8 mouse cellular contexts compared by ENCODE assay signal in the genomic region with DNA sequence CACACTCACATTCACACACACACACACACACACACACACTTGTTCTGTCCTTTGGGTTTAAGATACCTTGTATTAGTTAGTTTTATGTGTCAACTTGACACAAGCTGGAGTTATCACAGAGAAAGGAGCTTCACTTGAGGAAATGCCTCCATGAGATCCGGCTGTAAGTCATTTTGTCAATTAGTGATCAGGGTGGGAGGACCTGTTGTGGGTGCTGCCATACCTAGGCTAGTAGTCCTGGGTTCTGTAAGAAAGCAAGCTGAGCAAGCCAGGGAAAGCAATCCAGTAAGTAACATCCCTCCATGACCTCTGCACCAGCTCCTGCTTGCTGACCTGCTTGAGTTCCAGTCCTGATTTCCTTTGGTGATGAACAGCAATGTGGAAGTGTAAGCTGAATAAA. TPM values are rescaled to one million over a fixed set of nuclear protein-coding genes. Genes with fewer than 3 reads are reported as not detected.
DNase-seq lines count a peak whose midpoint lies in the region; ATAC-seq and TF ChIP-seq lines count a peak whose summit lies in the region.
"Not testable (repeated sequence)": the region's sequence is repeated elsewhere in the genome, so short reads cannot be mapped to it uniquely, and the experiment has no call there.

No protein-coding gene starts in this region.

- not testable (repeated sequence) for TF ChIP-seq CTCF in hindbrain, postnatal 0 days (IDR thresholded peaks at IDR 0.05; ENCODE audit: low read depth); lung, embryonic 14.5 days (IDR thresholded peaks at IDR 0.05; ENCODE audit: low read depth); midbrain, postnatal 0 days (IDR thresholded peaks at IDR 0.05); testis, adult 2 months (IDR thresholded peaks at IDR 0.05; ENCODE audit: control insufficient read depth, insufficient read depth, insufficient replicate concordance, low read depth, low read length)

- 70% methylated on average over 1 of the region's 1 CpGs for WGBS in forebrain, embryonic 10.5 days
- 56% methylated on average over 1 of the region's 1 CpGs for WGBS in heart, embryonic 12.5 days
- WGBS in hindbrain, postnatal 0 days = 65% methylated on average over 1 of the region's 1 CpGs
- WGBS in limb, embryonic 10.5 days = 62% methylated on average over 1 of the region's 1 CpGs
- WGBS in lung, embryonic 14.5 days = 63% methylated on average over 1 of the region's 1 CpGs
- WGBS in midbrain, postnatal 0 days = 77% methylated on average over 1 of the region's 1 CpGs

- not testable (repeated sequence) for ATAC-seq in heart, embryonic 12.5 days (ENCODE audit: insufficient number of reproducible peaks, low FRiP score); hindbrain, postnatal 0 days; lung, embryonic 14.5 days (ENCODE audit: insufficient read depth); midbrain, postnatal 0 days (ENCODE audit: low FRiP score)

- not testable (repeated sequence) for H3K9me3 ChIP-seq in forebrain, embryonic 10.5 days; heart, embryonic 12.5 days (replicated peaks); hindbrain, postnatal 0 days (ENCODE audit: low read length); limb, embryonic 10.5 days (replicated peaks); lung, embryonic 14.5 days (ENCODE audit: low read depth, low read length); midbrain, postnatal 0 days (ENCODE audit: low read length)

- H3K4me3 ChIP-seq in brown adipose tissue, adult 24 weeks (ENCODE audit: insufficient read depth, low read depth, low read length) = peak overlapping the region; percentile 18; the same call in 1 of the 2 replicates
- peak overlapping the region; percentile 69 for H3K4me3 ChIP-seq in forebrain, embryonic 10.5 days
- H3K4me3 ChIP-seq in heart, embryonic 12.5 days = peak overlapping the region; percentile 32; the same call in 1 of the 2 replicates
- peak overlapping the region; percentile 32 for H3K4me3 ChIP-seq in hindbrain, postnatal 0 days (ENCODE audit: low read length)
- H3K4me3 ChIP-seq in limb, embryonic 10.5 days = peak overlapping the region; percentile 68
- H3K4me3 ChIP-seq in lung, embryonic 14.5 days (ENCODE audit: low read depth, low read length) = peak overlapping the region; percentile 24; the same call in 1 of the 2 replicates
- peak overlapping the region; percentile 26; the same call in 1 of the 2 replicates for H3K4me3 ChIP-seq in midbrain, postnatal 0 days (ENCODE audit: low read depth, low read length)
- peak overlapping the region; percentile 85; the same call in 1 of the 2 replicates for H3K4me3 ChIP-seq in testis, adult 2 months (ENCODE audit: control insufficient read depth, low read depth, low read length)

- DNase-seq in forebrain, embryonic 10.5 days (ENCODE audit: extremely low spot score, low spot score); hindbrain, postnatal 0 days (ENCODE audit: low spot score); limb, embryonic 10.5 days (ENCODE audit: low spot score); lung, embryonic 14.5 days; midbrain, postnatal 0 days (ENCODE audit: low spot score): not testable (repeated sequence)

- H3K4me2 ChIP-seq in heart, embryonic 12.5 days = peak overlapping the region; percentile 58
- H3K4me2 ChIP-seq in hindbrain, postnatal 0 days (ENCODE audit: low read depth, low read length) = peak overlapping the region; percentile 57
- peak overlapping the region; percentile 63 for H3K4me2 ChIP-seq in lung, embryonic 14.5 days
- H3K4me2 ChIP-seq in midbrain, postnatal 0 days (ENCODE audit: low read depth, low read length, poor library complexity, severe bottlenecking) = peak overlapping the region; percentile 40

- TF ChIP-seq POLR2A in testis, adult 2 months (IDR thresholded peaks at IDR 0.05; ENCODE audit: control insufficient read depth, low read depth, low read length) = not testable (repeated sequence)

- peak overlapping the region; percentile 3; the same call in 1 of the 2 replicates for H3K27ac ChIP-seq in brown adipose tissue, adult 24 weeks (replicated peaks; ENCODE audit: low read depth, low read length)
- H3K27ac ChIP-seq in forebrain, embryonic 10.5 days = peak overlapping the region; percentile 63; the same call in 1 of the 2 replicates
- H3K27ac ChIP-seq in heart, embryonic 12.5 days (ENCODE audit: poor library complexity, severe bottlenecking); midbrain, postnatal 0 days (ENCODE audit: low read depth, low read length): not testable (repeated sequence)
- H3K27ac ChIP-seq in hindbrain, postnatal 0 days = peak overlapping the region; percentile 52
- H3K27ac ChIP-seq in limb, embryonic 10.5 days = peak overlapping the region; percentile 51; the same call in 1 of the 2 replicates
- H3K27ac ChIP-seq in lung, embryonic 14.5 days (ENCODE audit: low read depth) = peak overlapping the region; percentile 56; the same call in 1 of the 2 replicates
- peak overlapping the region; percentile 76 for H3K27ac ChIP-seq in testis, adult 2 months (ENCODE audit: control insufficient read depth, insufficient read depth, low read depth, low read length)

- not testable (repeated sequence) for H3K4me1 ChIP-seq in brown adipose tissue, adult 24 weeks (ENCODE audit: control insufficient read depth, insufficient read depth, insufficient read length, low read length); heart, embryonic 12.5 days (replicated peaks); hindbrain, postnatal 0 days (ENCODE audit: insufficient read depth, low read length); lung, embryonic 14.5 days (ENCODE audit: insufficient read depth); midbrain, postnatal 0 days (ENCODE audit: insufficient read depth, low read length); testis, adult 2 months (ENCODE audit: control insufficient read depth, insufficient read depth, low read length)
- peaks cover 25% of the 10 kb centered on the region for H3K4me1 ChIP-seq in forebrain, embryonic 10.5 days
- H3K4me1 ChIP-seq in limb, embryonic 10.5 days = peaks cover 22% of the 10 kb centered on the region

- H3K27me3 ChIP-seq in forebrain, embryonic 10.5 days (ENCODE audit: poor library complexity, severe bottlenecking); heart, embryonic 12.5 days (replicated peaks); hindbrain, postnatal 0 days (ENCODE audit: insufficient read depth, low read length); limb, embryonic 10.5 days (ENCODE audit: low read depth, poor library complexity, severe bottlenecking); lung, embryonic 14.5 days (ENCODE audit: insufficient read depth, low read length); midbrain, postnatal 0 days (ENCODE audit: insufficient read depth, low read length); testis, adult 2 months (ENCODE audit: control insufficient read depth, insufficient read depth, low read length): not testable (repeated sequence)

- peaks cover 20% of the 10 kb centered on the region for H3K36me3 ChIP-seq in forebrain, embryonic 10.5 days (replicated peaks)
- not testable (repeated sequence) for H3K36me3 ChIP-seq in heart, embryonic 12.5 days; hindbrain, postnatal 0 days (ENCODE audit: insufficient read depth, low read length); limb, embryonic 10.5 days; lung, embryonic 14.5 days (ENCODE audit: insufficient read depth); midbrain, postnatal 0 days (ENCODE audit: insufficient read depth, low read length); testis, adult 2 months (ENCODE audit: control insufficient read depth, insufficient read depth, low read length)

- not testable (repeated sequence) for H3K9ac ChIP-seq in heart, embryonic 12.5 days; hindbrain, postnatal 0 days (replicated peaks; ENCODE audit: low read length); lung, embryonic 14.5 days; midbrain, postnatal 0 days (replicated peaks; ENCODE audit: low read length, poor library complexity, severe bottlenecking)

RNA-seq across cellular contexts. Expression of a gene that starts 0.9 kb away (rescaled TPM):
- 15.6 and 17.2 TPM in 2 replicates for polyA plus RNA-seq in brown adipose tissue, adult 24 weeks (2012; ENCODE audit: insufficient read depth, insufficient read length, missing spikeins)
- polyA plus RNA-seq in forebrain, embryonic 10.5 days (2016; fragmentation: Nextera tagmentation; extraction: Ambion mirVana) = 21.3 and 22.7 TPM in 2 replicates
- 12.2 and 13.6 TPM in 2 replicates for polyA plus RNA-seq in heart, embryonic 12.5 days (2016; fragmentation: Nextera tagmentation; extraction: Ambion mirVana)
- 45.3 and 46.9 TPM in 2 replicates for total RNA-seq in hindbrain, postnatal 0 days (2014; rRNA removed)
- polyA plus RNA-seq in hindbrain, postnatal 0 days (2015; fragmentation: Nextera tagmentation; extraction: Ambion mirVana) = 27.9 and 30.8 TPM in 2 replicates
- polyA plus RNA-seq in limb, embryonic 10.5 days (2016; fragmentation: Nextera tagmentation; extraction: Ambion mirVana) = 17.6 and 20.8 TPM in 2 replicates
- polyA plus RNA-seq in lung, embryonic 14.5 days (2014; fragmentation: Nextera tagmentation; extraction: Ambion mirVana) = 19.3 and 19.8 TPM in 2 replicates
- total RNA-seq in midbrain, postnatal 0 days (2014; rRNA removed) = 59.3 and 66.5 TPM in 2 replicates
- 25.9 and 26.1 TPM in 2 replicates for polyA plus RNA-seq in midbrain, postnatal 0 days (2015; fragmentation: Nextera tagmentation; extraction: Ambion mirVana)
- polyA plus RNA-seq in testis, adult 2 months (2012; rRNA removed) = 54.0 and 54.4 TPM in 2 replicates

RNA-seq across cellular contexts. Expression of a gene that starts 34.5 kb away (rescaled TPM):
- polyA plus RNA-seq in brown adipose tissue, adult 24 weeks (2012; ENCODE audit: insufficient read depth, insufficient read length, missing spikeins) = 28.2 and 48.0 TPM in 2 replicates
- 69.9 and 74.9 TPM in 2 replicates for polyA plus RNA-seq in forebrain, embryonic 10.5 days (2016; fragmentation: Nextera tagmentation; extraction: Ambion mirVana)
- polyA plus RNA-seq in heart, embryonic 12.5 days (2016; fragmentation: Nextera tagmentation; extraction: Ambion mirVana) = 53.2 and 56.0 TPM in 2 replicates
- 78.9 and 91.2 TPM in 2 replicates for total RNA-seq in hindbrain, postnatal 0 days (2014; rRNA removed)
- 55.2 and 57.8 TPM in 2 replicates for polyA plus RNA-seq in hindbrain, postnatal 0 days (2015; fragmentation: Nextera tagmentation; extraction: Ambion mirVana)
- 59.7 and 69.6 TPM in 2 replicates for polyA plus RNA-seq in limb, embryonic 10.5 days (2016; fragmentation: Nextera tagmentation; extraction: Ambion mirVana)
- polyA plus RNA-seq in lung, embryonic 14.5 days (2014; fragmentation: Nextera tagmentation; extraction: Ambion mirVana) = 71.6 and 77.8 TPM in 2 replicates
- 107 and 123 TPM in 2 replicates for total RNA-seq in midbrain, postnatal 0 days (2014; rRNA removed)
- 47.0 and 53.8 TPM in 2 replicates for polyA plus RNA-seq in midbrain, postnatal 0 days (2015; fragmentation: Nextera tagmentation; extraction: Ambion mirVana)
- polyA plus RNA-seq in testis, adult 2 months (2012; rRNA removed) = 10.3 and 12.6 TPM in 2 replicates

RNA-seq across cellular contexts. Expression of a gene that starts 37.6 kb away (rescaled TPM):
- polyA plus RNA-seq in brown adipose tissue, adult 24 weeks (2012; ENCODE audit: insufficient read depth, insufficient read length, missing spikeins) = 15.3 and 26.6 TPM in 2 replicates
- 20.8 and 23.0 TPM in 2 replicates for polyA plus RNA-seq in forebrain, embryonic 10.5 days (2016; fragmentation: Nextera tagmentation; extraction: Ambion mirVana)
- polyA plus RNA-seq in heart, embryonic 12.5 days (2016; fragmentation: Nextera tagmentation; extraction: Ambion mirVana) = 51.6 and 54.1 TPM in 2 replicates
- total RNA-seq in hindbrain, postnatal 0 days (2014; rRNA removed) = 58.1 and 70.0 TPM in 2 replicates
- 92.0 and 103 TPM in 2 replicates for polyA plus RNA-seq in hindbrain, postnatal 0 days (2015; fragmentation: Nextera tagmentation; extraction: Ambion mirVana)
- polyA plus RNA-seq in limb, embryonic 10.5 days (2016; fragmentation: Nextera tagmentation; extraction: Ambion mirVana) = 16.9 and 23.6 TPM in 2 replicates
- polyA plus RNA-seq in lung, embryonic 14.5 days (2014; fragmentation: Nextera tagmentation; extraction: Ambion mirVana) = 46.1 and 49.3 TPM in 2 replicates
- total RNA-seq in midbrain, postnatal 0 days (2014; rRNA removed) = 58.1 and 60.6 TPM in 2 replicates
- 94.7 and 104 TPM in 2 replicates for polyA plus RNA-seq in midbrain, postnatal 0 days (2015; fragmentation: Nextera tagmentation; extraction: Ambion mirVana)
- 56.2 and 57.9 TPM in 2 replicates for polyA plus RNA-seq in testis, adult 2 months (2012; rRNA removed)

RNA-seq across cellular contexts. Expression of a gene that starts 56.8 kb away (rescaled TPM):
- polyA plus RNA-seq in brown adipose tissue, adult 24 weeks (2012; ENCODE audit: insufficient read depth, insufficient read length, missing spikeins) = 41.1 and 53.2 TPM in 2 replicates
- polyA plus RNA-seq in forebrain, embryonic 10.5 days (2016; fragmentation: Nextera tagmentation; extraction: Ambion mirVana) = 80.7 and 85.0 TPM in 2 replicates
- 67.7 and 76.3 TPM in 2 replicates for polyA plus RNA-seq in heart, embryonic 12.5 days (2016; fragmentation: Nextera tagmentation; extraction: Ambion mirVana)
- total RNA-seq in hindbrain, postnatal 0 days (2014; rRNA removed) = 44.5 and 56.6 TPM in 2 replicates
- polyA plus RNA-seq in hindbrain, postnatal 0 days (2015; fragmentation: Nextera tagmentation; extraction: Ambion mirVana) = 78.3 and 81.1 TPM in 2 replicates
- polyA plus RNA-seq in limb, embryonic 10.5 days (2016; fragmentation: Nextera tagmentation; extraction: Ambion mirVana) = 82.9 and 83.5 TPM in 2 replicates
- 74.7 and 77.4 TPM in 2 replicates for polyA plus RNA-seq in lung, embryonic 14.5 days (2014; fragmentation: Nextera tagmentation; extraction: Ambion mirVana)
- total RNA-seq in midbrain, postnatal 0 days (2014; rRNA removed) = 45.8 and 54.4 TPM in 2 replicates
- 66.8 and 71.4 TPM in 2 replicates for polyA plus RNA-seq in midbrain, postnatal 0 days (2015; fragmentation: Nextera tagmentation; extraction: Ambion mirVana)
- polyA plus RNA-seq in testis, adult 2 months (2012; rRNA removed) = 95.3 and 97.0 TPM in 2 replicates

Comparison
In these comparisons a context has a peak if more than half of its experiments do, and no peak if none do; other contexts are left out.
1. H3K4me3 ChIP-seq: peak in every context shown above with its lines; median percentile 85 in testis, adult 2 months; 69 in forebrain, embryonic 10.5 days; 68 in limb, embryonic 10.5 days; 32 in heart, embryonic 12.5 days; 32 in hindbrain, postnatal 0 days; 26 in midbrain, postnatal 0 days; 24 in lung, embryonic 14.5 days; 18 in brown adipose tissue, adult 24 weeks.